Mouse (Mus musculus) stomach, embryonic 14.5 days (tissue): ENCODE data around the gene Gsx2. TPM values are rescaled to one million over a fixed set of nuclear protein-coding genes. Genes with fewer than 3 reads are reported as not detected.

ENCODE experiments used
- ATAC-seq: fragments of 200-750 bp; cut with Nextera tagmentation; 2 replicates; pipeline ENCODE4 v1.8.0; 2017; ENCODE audit warnings: low read depth, moderate TSS enrichment; ENCODE audit not compliant: insufficient number of reproducible peaks, insufficient read depth, low FRiP score
- H3K27ac ChIP-seq: fragments of 300-500 bp; sonication (generic); 2 replicates; pipeline ENCODE4 v1.5.1; 2014; ENCODE audit warnings: mild to moderate bottlenecking, low read length, moderate library complexity, mixed read lengths
- H3K27me3 ChIP-seq: fragments of 300-500 bp; sonication (generic); 2 replicates; pipeline ENCODE4 v1.6.1; 2014; ENCODE audit warnings: low read length, control low read depth, mixed read lengths; ENCODE audit not compliant: control insufficient read depth, insufficient read depth
- H3K36me3 ChIP-seq: fragments of 300-500 bp; sonication (generic); 2 replicates; pipeline ENCODE4 v1.6.1; 2014; ENCODE audit warnings: mild to moderate bottlenecking, control low read depth, low read length, moderate library complexity, mixed read lengths; ENCODE audit not compliant: control insufficient read depth, insufficient read depth
- H3K4me1 ChIP-seq: fragments of 300-500 bp; sonication (generic); 2 replicates; pipeline ENCODE4 v1.6.1; 2014; ENCODE audit warnings: low read length, control low read depth, mixed read lengths; ENCODE audit not compliant: control insufficient read depth, insufficient read depth
- H3K4me2 ChIP-seq: fragments of 300-500 bp; sonication (generic); replicated peaks from 2 replicates; pipeline ENCODE4 v1.6.1; 2014; ENCODE audit warnings: low read depth, low read length, control low read depth
- H3K4me3 ChIP-seq: fragments of 300-500 bp; sonication (generic); 2 replicates; pipeline ENCODE4 v1.5.1; 2014; ENCODE audit warnings: low read depth, low read length, control low read depth
- H3K9ac ChIP-seq: fragments of 300-500 bp; sonication (generic); replicated peaks from 2 replicates; pipeline ENCODE4 v1.6.1; 2014; ENCODE audit warnings: low read depth, mild to moderate bottlenecking, control low read depth, low read length, moderate library complexity, mixed read lengths
- H3K9me3 ChIP-seq: fragments of 300-500 bp; sonication (generic); 2 replicates; pipeline ENCODE4 v1.6.1; 2016; ENCODE audit warnings: low read depth, low read length, control low read depth; ENCODE audit not compliant: control insufficient read depth
- WGBS: fragments of 180-500 bp; shearing (Covaris S2); extraction: QIAGEN DNeasy Blood & Tissue Kit; methylation state at CpG from one replicate; pipeline ENCODE4 v1.1.7; 2014; 5-methylcytosine and 5-hydroxymethylcytosine counted together
- polyA plus RNA-seq: library from polyadenylated mRNA; unstranded; fragments of >200 nt; fragmentation: Nextera tagmentation; extraction: Ambion mirVana; gene quantifications from 2 replicates; pipeline ENCODE4 v1.2.1, GENCODE M21; 2014

The Gsx2 gene
- polyA plus RNA-seq: not detected in 2 replicates

- ATAC-seq: no peak
- H3K27me3 ChIP-seq: peaks cover 75% of the 10 kb centered on the region
- H3K36me3 ChIP-seq: no peaks in the 10 kb centered on the region
- H3K4me2 ChIP-seq: peak within 1 kb of the TSS; percentile 25
- H3K27ac ChIP-seq: no peak within 1 kb of the TSS
- WGBS: under 1% methylated on average over 41 of the region's 41 CpGs
- no peak within 1 kb of the TSS for H3K9ac ChIP-seq
- peaks cover 7% of the 10 kb centered on the region for H3K4me1 ChIP-seq
- no peaks in the 10 kb centered on the region for H3K9me3 ChIP-seq
- H3K4me3 ChIP-seq: peak within 1 kb of the TSS; percentile 17
These were observed at the start of gene Gsx2 for GRCm38 (mm10) chr5:75075383-75075941. Gene Gsx2 (plus strand): TSS chr5:75075601.

- no peak overlapping the region for H3K27ac ChIP-seq
- ATAC-seq: no peak
- 83% methylated on average over 3 of the region's 3 CpGs for WGBS
- H3K36me3 ChIP-seq: no peaks in the 10 kb centered on the region; the same call in 1 of the 2 replicates
- H3K4me3 ChIP-seq: no peak overlapping the region
- no peak overlapping the region for H3K9ac ChIP-seq
- no peaks in the 10 kb centered on the region for H3K4me1 ChIP-seq
- H3K27me3 ChIP-seq: no peaks in the 10 kb centered on the region
- H3K4me2 ChIP-seq: no peak overlapping the region
- no peaks in the 10 kb centered on the region for H3K9me3 ChIP-seq
These were observed 39.9 kb upstream of the Gsx2 start for GRCm38 (mm10) chr5:75035475-75035874.

- Histone ChIP-seq H3K4me3 (no peak overlapping the region), H3K4me1 (0 out of 2 replicates have a peak, but pooled peaks cover 5% of the 10 kb centered on the region), H3K4me2 (no peak overlapping the region), H3K27ac (no peak overlapping the region), H3K9ac (no peak overlapping the region), H3K27me3 (no peaks in the 10 kb centered on the region), H3K36me3 (no peaks in the 10 kb centered on the region), H3K9me3 (no peaks in the 10 kb centered on the region)
- ATAC-seq: no peak
- 91% methylated on average over 1 of the region's 1 CpGs for WGBS
These were observed 36.1 kb upstream of the Gsx2 start for GRCm38 (mm10) chr5:75039307-75039706.

- Histone ChIP-seq H3K4me1 (0 out of 2 replicates have a peak, but pooled peaks cover 5% of the 10 kb centered on the region), H3K4me3 (peak overlapping the region; percentile 97), H3K27me3 (no peaks in the 10 kb centered on the region), H3K9me3 (no peaks in the 10 kb centered on the region), H3K9ac (0 out of 2 replicates have a peak overlapping the region, but pooled peaks have one; percentile 99), H3K27ac (no peak overlapping the region), H3K36me3 (no peaks in the 10 kb centered on the region), H3K4me2 (peak overlapping the region; percentile 87)
- no peak for ATAC-seq
- WGBS: 25% methylated on average over 9 of the region's 9 CpGs
These were observed 32.4 kb upstream of the Gsx2 start for GRCm38 (mm10) chr5:75043011-75043445.

GRCm38 (mm10) chr5:75043621-75044301 lies 31.6 kb upstream of the Gsx2 start:
- ATAC-seq: peak; percentile 62
- Histone ChIP-seq H3K9ac (peak overlapping the region; percentile 99), H3K4me1 (0 out of 2 replicates have a peak, but pooled peaks cover 5% of the 10 kb centered on the region), H3K36me3 (no peaks in the 10 kb centered on the region), H3K27ac (peak overlapping the region; percentile 88), H3K4me3 (peak overlapping the region; percentile 97), H3K9me3 (no peaks in the 10 kb centered on the region), H3K27me3 (no peaks in the 10 kb centered on the region), H3K4me2 (peak overlapping the region; percentile 87)
- under 1% methylated on average over 36 of the region's 36 CpGs for WGBS

- no peaks in the 10 kb centered on the region for H3K9me3 ChIP-seq
- H3K36me3 ChIP-seq: no peaks in the 10 kb centered on the region
- H3K4me3 ChIP-seq: peak within 1 kb of the TSS; percentile 97
- H3K4me1 ChIP-seq: 0 out of 2 replicates have a peak, but pooled peaks cover 5% of the 10 kb centered on the region
- peak within 1 kb of the TSS; percentile 87 for H3K4me2 ChIP-seq
- under 1% methylated on average over 60 of the region's 90 CpGs for WGBS
- peak; percentile 91 for ATAC-seq
- H3K9ac ChIP-seq: peak within 1 kb of the TSS; percentile 99
- peak within 1 kb of the TSS; percentile 88 for H3K27ac ChIP-seq
- no peaks in the 10 kb centered on the region for H3K27me3 ChIP-seq
These were observed 31.0 kb upstream of the Gsx2 start, which contains the start of gene Chic2 for GRCm38 (mm10) chr5:75044310-75044904. Gene Chic2 (minus strand): TSS chr5:75044774.

GRCm38 (mm10) chr5:75045371-75045770 lies 30.0 kb upstream of the Gsx2 start:
- Histone ChIP-seq H3K27ac (no peak overlapping the region), H3K9me3 (no peaks in the 10 kb centered on the region), H3K27me3 (no peaks in the 10 kb centered on the region), H3K4me2 (no peak overlapping the region), H3K4me1 (0 out of 2 replicates have a peak, but pooled peaks cover 5% of the 10 kb centered on the region), H3K9ac (no peak overlapping the region), H3K36me3 (no peaks in the 10 kb centered on the region), H3K4me3 (no peak overlapping the region)
- WGBS: 76% methylated on average over 7 of the region's 7 CpGs
- no peak for ATAC-seq

- no peak overlapping the region for H3K27ac ChIP-seq
- no peak overlapping the region for H3K4me2 ChIP-seq
These were observed 28.6 kb upstream of the Gsx2 start for GRCm38 (mm10) chr5:75046681-75047321.

More at GRCm38 (mm10) chr5:75046681-75047321, 28.6 kb upstream of the Gsx2 start:
- H3K4me1 ChIP-seq: 0 out of 2 replicates have a peak, but pooled peaks cover 5% of the 10 kb centered on the region
- ATAC-seq: no peak
- H3K27me3 ChIP-seq: no peaks in the 10 kb centered on the region
- no peaks in the 10 kb centered on the region for H3K9me3 ChIP-seq
- H3K4me3 ChIP-seq: no peak overlapping the region
- 46% methylated on average over 15 of the region's 15 CpGs for WGBS
- no peaks in the 10 kb centered on the region for H3K36me3 ChIP-seq
- H3K9ac ChIP-seq: no peak overlapping the region
